Mouse (Mus musculus) heart, adult 10 weeks (tissue): Measurements from ENCODE around the gene Gpr26. TPM values are rescaled to one million over a fixed set of nuclear protein-coding genes. Genes with fewer than 3 reads are reported as not detected.

Experiments used
- polyA plus RNA-seq: library from polyadenylated mRNA; stranded (reverse); fragments of 350-450 nt; fragmentation: Illumina TruSeq; extraction: RNeasy Lipid Tissue Mini Kit (QIAGEN cat#74804); gene quantifications from one replicate; pipeline ENCODE4 v1.2.3, GENCODE M21; 2014; ENCODE audit warnings: low read depth, low replicate concordance

The Gpr26 gene
- polyA plus RNA-seq = not detected

GRCm38 (mm10) chr7:131966023-131966915 lies at the start of gene Gpr26:
Gene Gpr26 (plus strand): TSS chr7:131966460.

Other genes starting within 250 kb of the Gpr26 start
- gene Cpxm2, start 188.3 kb downstream of the Gpr26 start, polyA plus RNA-seq = 5.7 TPM